ENCODE assay signal across 9 mouse cellular contexts in the genomic region with DNA sequence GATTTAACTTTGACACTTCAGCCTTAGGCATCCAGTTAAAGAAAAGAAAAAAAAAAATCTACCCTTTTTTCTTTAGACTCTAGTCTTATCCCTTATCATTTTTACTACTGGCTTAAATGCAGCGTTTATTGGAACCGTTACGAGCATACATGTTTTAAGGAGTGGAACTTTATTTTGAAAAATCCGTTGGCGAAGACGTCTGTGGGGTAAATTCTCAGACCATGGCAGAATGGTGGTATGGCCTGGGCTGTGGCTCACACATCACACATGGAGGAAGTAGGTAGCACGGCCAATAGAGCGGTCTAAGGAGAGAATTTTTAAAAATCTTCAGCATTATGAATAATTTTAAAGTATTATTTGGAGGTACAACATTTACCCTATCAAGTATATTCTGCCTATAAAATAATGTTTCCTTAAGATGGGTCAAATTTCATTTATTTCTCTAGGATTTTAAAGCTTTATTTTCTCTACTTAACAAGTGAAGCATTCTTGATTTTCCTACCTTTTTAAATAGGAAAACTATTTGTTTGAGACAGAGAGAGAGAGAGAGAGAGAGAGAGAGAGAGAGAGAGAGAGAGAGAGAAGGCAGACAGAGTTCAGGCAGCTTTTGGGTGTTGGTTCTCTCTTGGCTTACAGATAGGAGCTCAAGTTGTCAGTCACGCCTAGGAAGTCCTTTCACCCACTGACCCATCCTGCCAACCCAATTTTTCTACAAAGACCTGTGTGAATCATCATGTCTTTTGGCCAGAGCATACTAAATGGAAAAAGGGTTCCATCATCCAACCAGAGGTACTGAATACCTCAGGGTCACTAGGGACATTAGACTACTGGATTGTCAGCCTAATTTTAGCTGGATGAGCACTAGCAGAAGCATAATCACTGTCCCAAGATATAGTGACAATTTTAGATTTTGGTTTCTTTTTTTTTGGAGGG. TPM values are rescaled to one million over a fixed set of nuclear protein-coding genes. Genes with fewer than 3 reads are reported as not detected.
DNase-seq lines count a peak whose midpoint lies in the region; ATAC-seq and TF ChIP-seq lines count a peak whose summit lies in the region.
"Had no signal": no experiment of that assay in that cellular context is flagged by ENCODE, and none has a peak within 500 bp of the region (broad histone marks: within the 10 kb centered on the region; RNA-seq: fewer than 3 reads in every experiment).

No protein-coding gene starts in this region.

- H3K36me3 ChIP-seq in C2C12 (ENCODE audit: control insufficient read depth, insufficient read depth), result peaks cover 8% of the 10 kb centered on the region
- peaks cover 4% of the 10 kb centered on the region for H3K36me3 ChIP-seq in forebrain, embryonic 15.5 days
- peaks cover 13% of the 10 kb centered on the region for H3K36me3 ChIP-seq in liver, embryonic 12.5 days

- H3K27ac ChIP-seq in forebrain, embryonic 15.5 days (replicated peaks), result peak overlapping the region; percentile 94
- H3K27ac ChIP-seq in liver, embryonic 12.5 days, result peak overlapping the region; percentile 98

- no peaks in the 10 kb centered on the region for H3K9me3 ChIP-seq in forebrain, embryonic 15.5 days
- H3K9me3 ChIP-seq in liver, embryonic 12.5 days (replicated peaks), result no peaks in the 10 kb centered on the region

- peak overlapping the region; percentile 86 for H3ac ChIP-seq in C2C12 (ENCODE audit: control insufficient read depth, insufficient read length, low read depth)

- peak overlapping the region; percentile 58 for H3K4me2 ChIP-seq in forebrain, embryonic 15.5 days (replicated peaks)
- peak overlapping the region; percentile 83 for H3K4me2 ChIP-seq in liver, embryonic 12.5 days

- no peaks in the 10 kb centered on the region for H3K27me3 ChIP-seq in C2C12 (ENCODE audit: control insufficient read depth, insufficient read depth, insufficient read length)
- no peaks in the 10 kb centered on the region for H3K27me3 ChIP-seq in forebrain, embryonic 15.5 days
- H3K27me3 ChIP-seq in liver, embryonic 12.5 days (replicated peaks), result no peaks in the 10 kb centered on the region
- H3K27me3 ChIP-seq: Patski had no signal

- WGBS in forebrain, embryonic 15.5 days, result 36% methylated on average over 9 of the region's 9 CpGs
- 13% methylated on average over 9 of the region's 9 CpGs for WGBS in liver, embryonic 12.5 days (ENCODE audit: insufficient replicate concordance)

- ATAC-seq in forebrain, embryonic 15.5 days (replicated peaks), result no peak
- no peak for ATAC-seq in liver, embryonic 12.5 days

- H3K79me2 ChIP-seq in C2C12 (ENCODE audit: control insufficient read depth, insufficient read depth), result peaks cover 30% of the 10 kb centered on the region

- H3K4me3 ChIP-seq in C2C12 (ENCODE audit: insufficient read depth, poor library complexity, severe bottlenecking), result peak overlapping the region; percentile 93
- H3K4me3 ChIP-seq in forebrain, embryonic 15.5 days, result peak overlapping the region; percentile 83
- H3K4me3 ChIP-seq in liver, embryonic 12.5 days, result peak overlapping the region; percentile 99

- peak; percentile 24 for DNase-seq in gastrocnemius, adult 18-20 months (ENCODE audit: low spot score)
- DNase-seq in gastrocnemius, postnatal 36 days, result no peak
- no peak for DNase-seq in embryo, embryonic 9.5 days (ENCODE audit: extremely low spot score)
- DNase-seq in right cerebral cortex, postnatal 36 days (ENCODE audit: low spot score in 2 of 2), result no peak
- no peak for DNase-seq in kidney, adult 9 months

- intact Hi-C loops in gastrocnemius, postnatal 36 days (cut with DNase I), result no loop called here

- H3K9ac ChIP-seq in forebrain, embryonic 15.5 days (replicated peaks), result peak overlapping the region; percentile 51
- peak overlapping the region; percentile 96 for H3K9ac ChIP-seq in liver, embryonic 12.5 days

- H3K4me1 ChIP-seq in forebrain, embryonic 15.5 days, result peaks cover 27% of the 10 kb centered on the region
- H3K4me1 ChIP-seq in liver, embryonic 12.5 days, result peaks cover 47% of the 10 kb centered on the region

- peaks cover 32% of the 10 kb centered on the region for H3K79me3 ChIP-seq in C2C12 (ENCODE audit: low read depth)

- no peak for TF ChIP-seq CTCF in C2C12 (IDR thresholded peaks at IDR 0.05; ENCODE audit: control insufficient read depth, insufficient read depth, insufficient read length)

TF ChIP-seq in C2C12, 6 proteins besides CTCF, POLR2A, EP300 and RAD21:
- TF ChIP-seq FOSL1 (IDR thresholded peaks at IDR 0.05; ENCODE audit: insufficient read depth, low read length, poor library complexity, severe bottlenecking), result no peak
- TF ChIP-seq MYOD1 (IDR thresholded peaks at IDR 0.05; ENCODE audit: control insufficient read depth, insufficient read length, low read depth), result no peak
- TF ChIP-seq MYOG (IDR thresholded peaks at IDR 0.05; ENCODE audit: control insufficient read depth, extremely low read depth, insufficient read length), result no peak
- TF ChIP-seq MAX (IDR thresholded peaks at IDR 0.05), result no peak
- no peak for TF ChIP-seq CEBPB (IDR thresholded peaks at IDR 0.05; ENCODE audit: low read depth)
- no peak for TF ChIP-seq USF1 (IDR thresholded peaks at IDR 0.05; ENCODE audit: low read depth)

RNA-seq across cellular contexts. Expression of gene Zdhhc5, which starts 1.7 kb away (rescaled TPM):
- 10 to 100 TPM; 72.0 to 78.9 TPM for total RNA-seq in gastrocnemius, adult 18-20 months (2021)
- total RNA-seq in gastrocnemius, postnatal 36 days (2021), result 10 to 100 TPM; 57.5 to 62.2 TPM
- 35.4 TPM for polyA plus RNA-seq in C2C12 (2012; fragmentation: generic; extraction: Trizol)
- 19.3 and 19.7 TPM in 2 replicates for polyA plus RNA-seq in forebrain, embryonic 15.5 days (2015; fragmentation: Nextera tagmentation; extraction: Ambion mirVana)
- polyA plus RNA-seq in liver, embryonic 12.5 days (2016; fragmentation: Nextera tagmentation; extraction: Ambion mirVana), result 28.1 and 29.3 TPM in 2 replicates

RNA-seq across cellular contexts. Expression of gene Clp1, which starts 10.5 kb away (rescaled TPM):
- 1 to 10 TPM; 3.3 to 3.8 TPM for total RNA-seq in gastrocnemius, adult 18-20 months (2021)
- total RNA-seq in gastrocnemius, postnatal 36 days (2021), result 1 to 10 TPM; 2.8 to 3.6 TPM
- 13.9 TPM for polyA plus RNA-seq in C2C12 (2012; fragmentation: generic; extraction: Trizol)
- polyA plus RNA-seq in forebrain, embryonic 15.5 days (2015; fragmentation: Nextera tagmentation; extraction: Ambion mirVana), result 30.1 and 30.4 TPM in 2 replicates
- polyA plus RNA-seq in liver, embryonic 12.5 days (2016; fragmentation: Nextera tagmentation; extraction: Ambion mirVana), result 57.2 and 59.8 TPM in 2 replicates

RNA-seq across cellular contexts. Expression of gene Ypel4, which starts 17.2 kb away (rescaled TPM):
- total RNA-seq in gastrocnemius, adult 18-20 months (2021), result under 1 TPM; 0.38 to 0.57 TPM
- total RNA-seq in gastrocnemius, postnatal 36 days (2021), result under 1 TPM; 0.35 to 0.61 TPM
- polyA plus RNA-seq in C2C12 (2012; fragmentation: generic; extraction: Trizol), result 0.35 TPM
- 20.7 and 21.2 TPM in 2 replicates for polyA plus RNA-seq in forebrain, embryonic 15.5 days (2015; fragmentation: Nextera tagmentation; extraction: Ambion mirVana)
- 49.8 and 52.1 TPM in 2 replicates for polyA plus RNA-seq in liver, embryonic 12.5 days (2016; fragmentation: Nextera tagmentation; extraction: Ambion mirVana)

RNA-seq across cellular contexts. Expression of gene Gm19426, which starts 26.8 kb away (rescaled TPM):
- total RNA-seq in gastrocnemius, adult 18-20 months (2021), result under 1 TPM in 1 of 2 experiments, not detected in 1; 0.43 TPM
- under 1 TPM in 1 of 2 experiments, not detected in 1; 0.51 TPM for total RNA-seq in gastrocnemius, postnatal 36 days (2021)
- 4.4 TPM for polyA plus RNA-seq in C2C12 (2012; fragmentation: generic; extraction: Trizol)
- polyA plus RNA-seq in forebrain, embryonic 15.5 days (2015; fragmentation: Nextera tagmentation; extraction: Ambion mirVana), result 5.6 TPM in 2 replicates
- polyA plus RNA-seq in liver, embryonic 12.5 days (2016; fragmentation: Nextera tagmentation; extraction: Ambion mirVana), result 3.8 and 3.9 TPM in 2 replicates

RNA-seq across cellular contexts. Expression of gene Tmx2, which starts 37.7 kb away (rescaled TPM):
- 10 to 100 TPM; 45.5 to 47.7 TPM for total RNA-seq in gastrocnemius, adult 18-20 months (2021)
- total RNA-seq in gastrocnemius, postnatal 36 days (2021), result 10 to 100 TPM; 45.8 to 50.2 TPM
- polyA plus RNA-seq in C2C12 (2012; fragmentation: generic; extraction: Trizol), result 90.0 TPM
- polyA plus RNA-seq in forebrain, embryonic 15.5 days (2015; fragmentation: Nextera tagmentation; extraction: Ambion mirVana), result 198 and 209 TPM in 2 replicates
- polyA plus RNA-seq in liver, embryonic 12.5 days (2016; fragmentation: Nextera tagmentation; extraction: Ambion mirVana), result 86.3 and 88.8 TPM in 2 replicates

Comparison
In these comparisons a context has a peak if more than half of its experiments do, and no peak if none do; other contexts are left out.
1. RNA of gene Ypel4, which starts 17.2 kb away (polyA plus RNA-seq): 49.8 to 52.1 TPM in liver, embryonic 12.5 days and 20.7 to 21.2 TPM in forebrain, embryonic 15.5 days; 0.35 TPM in C2C12 (single experiment); every median in the first group is over 10 times any median in the second.
2. Peak in every context shown above with its lines, with median percentiles within 50 percentile points of each other: H3K4me3 ChIP-seq.